Mouse (Mus musculus): ENCODE data around the gene Selenok.

The Selenok gene

DNA sequence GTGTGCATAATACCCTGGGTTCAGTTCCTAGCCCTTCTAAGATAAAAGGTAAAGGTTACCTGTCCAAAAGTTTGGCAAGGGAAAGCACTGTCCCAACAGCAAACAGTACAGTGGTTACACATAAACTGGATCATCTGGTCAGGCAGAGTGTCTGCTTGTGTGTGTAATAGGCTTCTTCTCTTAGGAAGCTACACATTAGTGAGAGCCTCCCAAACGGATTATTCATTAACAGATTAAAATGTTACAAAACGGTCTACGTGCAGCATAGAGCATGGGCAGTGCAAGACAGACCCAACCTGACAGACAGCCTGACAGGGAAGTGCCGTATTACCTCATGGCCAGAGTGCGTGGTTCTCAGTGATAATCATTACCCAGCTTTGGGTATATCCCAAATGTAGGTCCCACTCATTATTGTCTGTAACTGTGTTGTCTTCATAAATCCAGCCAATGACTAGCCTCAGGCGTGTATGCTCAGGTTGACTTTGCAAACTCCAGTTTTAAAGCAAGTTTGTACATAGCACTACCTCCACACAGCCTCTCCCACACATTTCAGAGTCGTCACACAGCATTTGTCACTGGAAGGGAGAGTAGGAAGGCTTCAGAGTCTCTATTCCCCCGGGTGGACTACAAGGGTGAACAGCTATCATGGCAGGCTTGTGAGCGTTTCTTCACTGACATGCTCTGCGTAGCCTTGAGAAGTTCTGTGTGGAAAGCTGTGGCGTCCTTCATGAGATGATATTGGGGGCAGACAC, 28.1 kb downstream of the Selenok start:
- no peak for DNase-seq (ENCODE audit: low read depth, low spot score)

GRCm38 (mm10) chr14:29997345-29997744, 29.2 kb downstream of the Selenok start:
- no peak for DNase-seq (ENCODE audit: low read depth, low spot score)

GRCm38 (mm10) chr14:29998747-29999474, 30.8 kb downstream of the Selenok start:
- DNase-seq (ENCODE audit: low read depth, low spot score) = no peak

DNA sequence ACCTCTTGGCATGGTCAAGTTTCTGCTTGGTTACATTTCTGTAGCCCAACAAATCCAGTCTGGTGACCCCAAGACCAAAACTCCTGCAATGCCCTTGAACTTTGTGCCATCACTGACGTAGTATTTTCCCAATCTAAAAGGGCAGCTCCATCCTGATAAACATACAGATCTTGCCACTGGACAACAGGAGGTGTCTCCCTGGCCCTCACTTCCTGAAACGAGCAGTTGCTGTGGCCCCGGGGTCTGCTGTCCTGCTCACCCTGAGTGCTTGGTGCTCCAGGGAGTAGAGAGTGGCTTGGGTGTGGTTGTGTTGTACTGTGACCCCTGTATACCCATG, 31.3 kb downstream of the Selenok start:
- no peak for DNase-seq (ENCODE audit: low read depth, low spot score)

GRCm38 (mm10) chr14:30008733-30009575, 40.8 kb downstream of the Selenok start, which contains the start of the genes Il17rb and Chdh:
Gene Il17rb (minus strand): TSS chr14:30008896.
Gene Chdh (plus strand): TSS chr14:30009023.
- DNase-seq (ENCODE audit: low read depth, low spot score) = no peak

GRCm38 (mm10) chr14:30009864-30010560, 41.9 kb downstream of the Selenok start:
- DNase-seq (ENCODE audit: low read depth, low spot score) = no peak

GRCm38 (mm10) chr14:30011886-30012560, 43.9 kb downstream of the Selenok start:
- no peak for DNase-seq (ENCODE audit: low read depth, low spot score)

GRCm38 (mm10) chr14:30014487-30014886, 46.4 kb downstream of the Selenok start:
- DNase-seq (ENCODE audit: low read depth, low spot score) = no peak

DNA sequence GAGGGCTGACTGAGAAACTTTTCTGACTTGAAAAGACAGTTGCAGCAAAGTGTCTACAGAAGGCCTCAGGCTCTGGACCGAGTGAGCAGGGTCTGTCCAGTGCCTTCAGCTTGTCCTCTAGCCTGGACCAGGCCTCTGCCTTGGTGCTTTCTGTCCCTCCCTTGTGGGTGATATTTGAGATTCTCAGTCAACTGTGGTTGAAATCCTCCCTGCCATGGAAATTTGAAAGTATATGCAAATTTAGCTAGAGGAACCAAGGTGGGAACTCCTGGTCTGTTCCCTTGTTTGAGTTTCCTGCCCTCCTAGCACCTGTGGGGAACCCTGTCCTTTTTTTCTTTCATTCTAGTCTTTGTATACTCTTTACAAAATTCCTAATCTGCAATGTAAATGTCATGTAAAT, 46.9 kb downstream of the Selenok start:
- DNase-seq (ENCODE audit: low read depth, low spot score) = peak; percentile 30

GRCm38 (mm10) chr14:30016666-30017065, 48.6 kb downstream of the Selenok start:
- no peak for DNase-seq (ENCODE audit: low read depth, low spot score)

DNA sequence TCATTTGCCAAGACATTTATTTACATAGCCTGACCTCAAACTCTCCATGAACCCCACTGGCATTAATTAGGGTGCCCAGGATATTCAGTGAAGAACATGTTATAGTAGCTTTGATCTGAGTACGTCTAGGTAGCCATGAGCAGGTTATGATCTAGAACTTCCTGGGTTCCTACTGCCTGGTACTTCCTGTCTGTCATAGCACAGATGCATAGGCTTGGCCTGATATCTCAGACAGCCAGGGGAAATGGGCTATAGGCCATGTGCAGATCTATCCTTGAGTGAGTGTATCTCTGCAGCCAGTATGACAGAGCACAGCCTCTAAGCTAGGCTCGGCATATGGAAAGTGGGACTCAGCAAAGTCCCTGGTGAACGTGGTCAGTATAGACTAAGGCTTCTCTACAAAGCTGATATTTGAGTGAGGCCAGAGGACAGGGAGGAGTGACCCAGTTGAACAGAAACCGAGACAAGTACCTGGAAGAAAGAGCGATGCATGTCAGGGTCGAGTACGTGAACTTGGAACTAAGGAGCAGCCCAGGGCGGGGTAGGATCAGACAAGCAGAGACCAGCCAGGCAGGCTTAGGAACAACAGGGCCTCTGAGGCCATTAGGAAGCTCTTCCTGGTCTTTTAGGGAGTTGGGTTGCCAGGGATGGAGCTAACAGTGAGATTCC, 49.8 kb downstream of the Selenok start:
- DNase-seq (ENCODE audit: low read depth, low spot score) = no peak

- DNase-seq (ENCODE audit: low read depth, low spot score) = no peak
Observed at GRCm38 (mm10) chr14:30018463-30018801, 50.3 kb downstream of the Selenok start.

GRCm38 (mm10) chr14:30018846-30019245, 50.7 kb downstream of the Selenok start:
- DNase-seq (ENCODE audit: low read depth, low spot score) = no peak

GRCm38 (mm10) chr14:30019375-30019774, 51.3 kb downstream of the Selenok start:
- DNase-seq (ENCODE audit: low read depth, low spot score) = no peak

DNA sequence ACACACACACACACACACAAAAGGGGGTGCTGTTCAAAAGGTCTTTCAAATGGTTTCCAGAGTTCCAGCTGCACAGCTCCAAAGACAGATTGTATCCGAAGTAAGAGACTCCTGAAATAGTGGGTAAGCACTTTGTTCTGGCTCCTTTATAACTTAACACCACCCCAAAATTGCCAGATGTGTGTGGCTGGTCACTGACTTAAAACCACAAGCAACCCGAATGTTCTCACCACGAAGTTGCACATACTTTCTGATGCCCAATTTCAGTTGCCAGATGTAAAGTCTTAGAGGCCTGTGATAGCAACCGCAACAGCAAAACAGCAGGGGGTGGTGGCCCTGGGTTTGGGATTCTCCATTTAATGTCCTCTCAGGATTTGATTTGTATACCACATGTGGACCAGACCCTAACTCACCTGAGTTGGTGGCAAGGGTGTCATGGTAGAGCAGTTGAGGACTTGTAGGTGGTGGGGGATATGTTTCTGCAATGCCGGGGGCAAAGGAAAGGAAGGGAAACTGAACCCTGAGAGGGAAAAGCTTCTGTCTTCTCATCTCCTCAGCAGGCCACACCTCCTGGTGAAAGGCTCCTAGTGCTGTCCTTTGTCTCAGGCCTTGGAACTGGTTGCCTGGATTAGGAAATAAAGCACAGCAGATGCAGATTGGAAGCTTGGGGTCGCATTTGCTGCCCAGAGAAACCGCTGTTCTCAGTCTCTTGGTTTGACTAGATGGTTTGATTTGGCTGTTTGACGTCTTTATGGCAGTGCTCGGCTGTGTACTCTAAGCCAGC, 51.9 kb downstream of the Selenok start:
- no peak for DNase-seq (ENCODE audit: low read depth, low spot score)

DNA sequence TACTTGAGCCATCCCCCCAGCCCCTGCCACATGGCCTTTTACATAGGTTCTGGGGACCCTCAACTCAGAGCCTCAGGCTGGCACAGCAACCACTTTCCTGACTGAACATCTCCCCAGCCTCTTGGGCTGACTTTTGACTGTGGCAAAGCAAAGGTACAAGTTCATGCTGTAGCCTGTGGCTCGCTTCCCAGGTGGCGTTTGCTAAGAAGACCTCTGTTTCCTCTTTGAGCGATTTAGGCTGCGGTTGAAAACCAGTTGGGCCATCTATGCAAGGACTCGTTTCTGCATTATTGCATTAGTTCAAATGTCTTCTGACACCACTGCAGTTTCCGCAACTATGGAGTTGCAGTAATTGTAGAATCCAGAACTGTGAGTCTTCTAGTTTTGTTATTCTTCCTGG, 54.4 kb downstream of the Selenok start:
- DNase-seq (ENCODE audit: low read depth, low spot score) = no peak

DNA sequence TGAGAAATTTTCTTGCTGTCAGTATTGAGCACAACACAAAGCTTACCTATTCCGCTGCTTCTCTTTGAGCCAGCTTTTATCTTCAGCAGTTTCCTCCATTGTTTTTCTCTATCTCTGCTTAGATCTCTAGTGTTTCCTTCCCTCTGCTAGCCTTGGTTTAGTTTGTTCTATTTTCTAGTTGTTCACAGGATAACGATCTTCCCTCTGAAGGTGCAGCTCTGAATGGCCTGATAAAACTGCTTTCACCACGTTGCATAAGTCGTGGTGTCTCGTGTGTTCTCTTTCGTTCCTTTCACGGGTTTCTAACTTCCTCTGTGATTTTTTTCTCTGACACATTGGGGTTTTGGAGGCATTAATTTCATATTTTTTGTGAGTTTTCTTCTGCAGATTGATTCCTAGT, 56.3 kb downstream of the Selenok start:
- no peak for DNase-seq (ENCODE audit: low read depth, low spot score)

All from A20 (cell line).